Mouse (Mus musculus) neural tube, embryonic 12.5 days (tissue): ENCODE data around the gene Prepl. TPM values are rescaled to one million over a fixed set of nuclear protein-coding genes. Genes with fewer than 3 reads are reported as not detected.
A peak's percentile ranks its signal among the peaks of the same experiment; 100 is the strongest.

ENCODE experiments used
- ATAC-seq: fragments of 200-750 bp; cut with Nextera tagmentation; 2 replicates; pipeline ENCODE4 v1.8.0; 2017; ENCODE audit warnings: low read depth, mild to moderate bottlenecking, moderate TSS enrichment, moderate library complexity; ENCODE audit not compliant: low FRiP score
- H3K27ac ChIP-seq: fragments of 300-500 bp; sonication (generic); 2 replicates; pipeline ENCODE4 v1.5.1; 2016
- H3K27me3 ChIP-seq: fragments of 300-500 bp; sonication (generic); replicated peaks from 2 replicates; pipeline ENCODE4 v1.6.1; 2016; ENCODE audit warnings: mild to moderate bottlenecking
- H3K36me3 ChIP-seq: fragments of 300-500 bp; sonication (generic); 2 replicates; pipeline ENCODE4 v1.6.1; 2016; ENCODE audit warnings: mild to moderate bottlenecking
- H3K4me1 ChIP-seq: fragments of 300-500 bp; sonication (generic); 2 replicates; pipeline ENCODE4 v1.6.1; 2016
- H3K4me2 ChIP-seq: fragments of 300-500 bp; sonication (generic); replicated peaks from 2 replicates; pipeline ENCODE4 v1.6.1; 2016; ENCODE audit warnings: mild to moderate bottlenecking
- H3K4me3 ChIP-seq: fragments of 300-500 bp; sonication (generic); 2 replicates; pipeline ENCODE4 v1.5.1; 2016
- H3K9ac ChIP-seq: fragments of 300-500 bp; sonication (generic); 2 replicates; pipeline ENCODE4 v1.6.1; 2016; ENCODE audit warnings: mild to moderate bottlenecking
- H3K9me3 ChIP-seq: fragments of 300-500 bp; sonication (generic); 2 replicates; pipeline ENCODE4 v1.6.1; 2016; ENCODE audit warnings: mild to moderate bottlenecking
- WGBS: fragments of 180-500 bp; shearing (Covaris S2); methylation state at CpG from one replicate; pipeline ENCODE4 v1.1.7; 2016; 5-methylcytosine and 5-hydroxymethylcytosine counted together
- polyA plus RNA-seq: library from polyadenylated mRNA; unstranded; fragments of >200 nt; fragmentation: Nextera tagmentation; extraction: Ambion mirVana; gene quantifications from 2 replicates; pipeline ENCODE4 v1.2.1, GENCODE M21; 2016

Gene Prepl
- polyA plus RNA-seq, 1 experiment from 2014 or later = 70.1 TPM

GRCm38 (mm10) chr17:85089011-85089410 is 1.0 kb downstream of the Prepl start:
- Histone ChIP-seq H3K4me2 (peak overlapping the region; percentile 85), H3K27me3 (no peaks in the 10 kb centered on the region), H3K36me3 (no peaks in the 10 kb centered on the region), H3K27ac (no peak overlapping the region), H3K4me3 (peak overlapping the region; percentile 86; the same call in 1 of the 2 replicates), H3K4me1 (peaks cover 15% of the 10 kb centered on the region), H3K9ac (no peak overlapping the region), H3K9me3 (no peaks in the 10 kb centered on the region)
- no peak for ATAC-seq
- 54% methylated on average over 6 of the region's 6 CpGs for WGBS

GRCm38 (mm10) chr17:85088401-85088800 is 1.6 kb downstream of the Prepl start:
- H3K27me3 ChIP-seq = no peaks in the 10 kb centered on the region
- H3K9me3 ChIP-seq = no peaks in the 10 kb centered on the region
- 91% methylated on average over 11 of the region's 11 CpGs for WGBS
- no peak for ATAC-seq
- H3K27ac ChIP-seq = no peak overlapping the region
- H3K36me3 ChIP-seq = no peaks in the 10 kb centered on the region
- no peak overlapping the region for H3K4me2 ChIP-seq
- no peak overlapping the region for H3K9ac ChIP-seq
- peaks cover 15% of the 10 kb centered on the region for H3K4me1 ChIP-seq
- H3K4me3 ChIP-seq = no peak overlapping the region

- WGBS = 88% methylated on average over 5 of the region's 5 CpGs
- ATAC-seq = no peak
- Histone ChIP-seq H3K36me3 (peaks cover 3% of the 10 kb centered on the region; the same call in 1 of the 2 replicates), H3K4me2 (no peak overlapping the region), H3K4me3 (no peak overlapping the region), H3K9ac (no peak overlapping the region), H3K27ac (no peak overlapping the region), H3K4me1 (peaks cover 15% of the 10 kb centered on the region), H3K9me3 (no peaks in the 10 kb centered on the region), H3K27me3 (no peaks in the 10 kb centered on the region)
These were observed 2.5 kb downstream of the Prepl start for GRCm38 (mm10) chr17:85087591-85087990.

- 91% methylated on average over 1 of the region's 1 CpGs for WGBS
- H3K4me2 ChIP-seq = no peak overlapping the region
- no peak overlapping the region for H3K27ac ChIP-seq
- H3K4me1 ChIP-seq = peaks cover 12% of the 10 kb centered on the region
- H3K9ac ChIP-seq = no peak overlapping the region
- no peaks in the 10 kb centered on the region for H3K9me3 ChIP-seq
- ATAC-seq = no peak
- peaks cover 3% of the 10 kb centered on the region; the same call in 1 of the 2 replicates for H3K36me3 ChIP-seq
- H3K27me3 ChIP-seq = no peaks in the 10 kb centered on the region
- H3K4me3 ChIP-seq = no peak overlapping the region
These were observed 3.5 kb downstream of the Prepl start for GRCm38 (mm10) chr17:85086501-85086900.

- Histone ChIP-seq H3K9me3 (no peaks in the 10 kb centered on the region), H3K27me3 (no peaks in the 10 kb centered on the region), H3K9ac (no peak overlapping the region), H3K4me3 (no peak overlapping the region), H3K36me3 (peaks cover 10% of the 10 kb centered on the region), H3K4me2 (no peak overlapping the region), H3K27ac (no peak overlapping the region), H3K4me1 (peaks cover 6% of the 10 kb centered on the region; the same call in 1 of the 2 replicates)
- WGBS = 94% methylated on average over 2 of the region's 2 CpGs
- no peak for ATAC-seq
These were observed 4.7 kb downstream of the Prepl start for GRCm38 (mm10) chr17:85085335-85085734.

- Histone ChIP-seq H3K27me3 (no peaks in the 10 kb centered on the region), H3K9ac (no peak overlapping the region), H3K4me1 (no peaks in the 10 kb centered on the region), H3K9me3 (no peaks in the 10 kb centered on the region), H3K27ac (no peak overlapping the region), H3K4me3 (no peak overlapping the region), H3K36me3 (peaks cover 48% of the 10 kb centered on the region), H3K4me2 (no peak overlapping the region)
- ATAC-seq = no peak
- 97% methylated on average over 11 of the region's 11 CpGs for WGBS
These were observed 9.3 kb downstream of the Prepl start for GRCm38 (mm10) chr17:85080781-85081180.

GRCm38 (mm10) chr17:85079276-85079675 is 10.8 kb downstream of the Prepl start:
- 97% methylated on average over 3 of the region's 3 CpGs for WGBS
- H3K27me3 ChIP-seq = no peaks in the 10 kb centered on the region
- no peak for ATAC-seq
- H3K9ac ChIP-seq = no peak overlapping the region
- H3K4me1 ChIP-seq = no peaks in the 10 kb centered on the region
- no peak overlapping the region for H3K4me2 ChIP-seq
- H3K36me3 ChIP-seq = peaks cover 54% of the 10 kb centered on the region
- no peaks in the 10 kb centered on the region for H3K9me3 ChIP-seq
- no peak overlapping the region for H3K27ac ChIP-seq
- H3K4me3 ChIP-seq = no peak overlapping the region

GRCm38 (mm10) chr17:85074083-85074482 is 16.0 kb downstream of the Prepl start:
- Histone ChIP-seq H3K4me3 (no peak overlapping the region), H3K9me3 (no peaks in the 10 kb centered on the region), H3K9ac (no peak overlapping the region), H3K36me3 (peaks cover 68% of the 10 kb centered on the region), H3K4me2 (no peak overlapping the region), H3K27ac (no peak overlapping the region), H3K27me3 (no peaks in the 10 kb centered on the region), H3K4me1 (peaks cover 9% of the 10 kb centered on the region)
- ATAC-seq = no peak
- 94% methylated on average over 4 of the region's 4 CpGs for WGBS

GRCm38 (mm10) chr17:85073214-85073613 is 16.8 kb downstream of the Prepl start:
- Histone ChIP-seq H3K27ac (no peak overlapping the region), H3K27me3 (no peaks in the 10 kb centered on the region), H3K4me3 (no peak overlapping the region), H3K4me1 (peaks cover 9% of the 10 kb centered on the region), H3K4me2 (0 out of 2 replicates have a peak overlapping the region, but pooled peaks have one; percentile 1), H3K36me3 (peaks cover 67% of the 10 kb centered on the region), H3K9ac (no peak overlapping the region), H3K9me3 (no peaks in the 10 kb centered on the region)
- 42% methylated on average over 7 of the region's 7 CpGs for WGBS
- no peak for ATAC-seq

- Histone ChIP-seq H3K4me3 (no peak overlapping the region), H3K27ac (no peak overlapping the region), H3K27me3 (no peaks in the 10 kb centered on the region), H3K4me1 (peaks cover 9% of the 10 kb centered on the region), H3K9ac (no peak overlapping the region), H3K4me2 (0 out of 2 replicates have a peak overlapping the region, but pooled peaks have one; percentile 1), H3K36me3 (peaks cover 65% of the 10 kb centered on the region), H3K9me3 (no peaks in the 10 kb centered on the region)
- no peak for ATAC-seq
- 33% methylated on average over 11 of the region's 11 CpGs for WGBS
These were observed 17.7 kb downstream of the Prepl start for GRCm38 (mm10) chr17:85072383-85072782.

GRCm38 (mm10) chr17:85071088-85071775 is 18.8 kb downstream of the Prepl start:
- ATAC-seq = no peak
- WGBS = 90% methylated on average over 8 of the region's 8 CpGs
- H3K36me3 ChIP-seq = peaks cover 63% of the 10 kb centered on the region

GRCm38 (mm10) chr17:85070658-85071057 is 19.4 kb downstream of the Prepl start:
- Histone ChIP-seq H3K36me3 (peaks cover 63% of the 10 kb centered on the region), H3K27me3 (no peaks in the 10 kb centered on the region), H3K4me3 (no peak overlapping the region), H3K4me1 (peaks cover 9% of the 10 kb centered on the region), H3K9ac (no peak overlapping the region), H3K4me2 (no peak overlapping the region), H3K27ac (no peak overlapping the region), H3K9me3 (no peaks in the 10 kb centered on the region)
- 91% methylated on average over 6 of the region's 6 CpGs for WGBS
- ATAC-seq = no peak

More at GRCm38 (mm10) chr17:85071088-85071775, 18.8 kb downstream of the Prepl start:
- H3K9ac ChIP-seq = no peak overlapping the region
- no peaks in the 10 kb centered on the region for H3K27me3 ChIP-seq
- H3K4me3 ChIP-seq = no peak overlapping the region
- H3K27ac ChIP-seq = no peak overlapping the region
- peaks cover 9% of the 10 kb centered on the region for H3K4me1 ChIP-seq
- H3K9me3 ChIP-seq = no peaks in the 10 kb centered on the region
- H3K4me2 ChIP-seq = no peak overlapping the region

GRCm38 (mm10) chr17:85067331-85067730 is 22.7 kb downstream of the Prepl start:
- Histone ChIP-seq H3K4me3 (no peak overlapping the region), H3K4me1 (no peaks in the 10 kb centered on the region; the same call in 1 of the 2 replicates), H3K27me3 (no peaks in the 10 kb centered on the region), H3K9ac (no peak overlapping the region), H3K9me3 (no peaks in the 10 kb centered on the region), H3K36me3 (peaks cover 81% of the 10 kb centered on the region), H3K4me2 (no peak overlapping the region), H3K27ac (no peak overlapping the region)
- WGBS = 97% methylated on average over 7 of the region's 7 CpGs
- no peak for ATAC-seq
